ENCODE assay signal across 24 mouse cellular contexts in the genomic region with DNA sequence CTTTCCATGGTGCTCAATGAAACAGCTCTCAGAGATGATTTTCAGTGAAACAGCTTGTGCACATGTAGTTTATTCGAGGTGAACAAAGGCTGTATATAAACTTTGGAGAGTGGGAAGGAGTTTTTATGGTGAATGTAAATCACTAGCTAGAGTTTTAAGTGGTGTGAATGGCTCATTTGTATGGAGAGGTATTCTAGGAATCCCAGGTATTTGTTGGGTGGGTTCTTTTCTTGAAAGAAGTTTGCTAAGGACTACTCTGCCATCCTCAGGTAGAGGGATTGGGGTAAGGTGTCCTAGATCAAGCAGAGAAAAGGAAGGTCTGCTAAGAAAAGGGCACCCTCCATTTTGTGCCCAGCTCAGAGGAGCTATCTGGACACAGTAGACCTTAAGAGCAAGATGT.
DNase-seq lines count a peak whose midpoint lies in the region; ATAC-seq lines count a peak whose summit lies in the region.
"Had no signal": no experiment of that assay in that cellular context is flagged by ENCODE, and none has a peak within 500 bp of the region (broad histone marks: within the 10 kb centered on the region; RNA-seq: fewer than 3 reads in every experiment).

No protein-coding gene starts in this region.

- H3K36me3 ChIP-seq in limb, embryonic 12.5 days, result no peaks in the 10 kb centered on the region
- no peaks in the 10 kb centered on the region for H3K36me3 ChIP-seq in limb, embryonic 10.5 days
- no peaks in the 10 kb centered on the region for H3K36me3 ChIP-seq in midbrain, embryonic 14.5 days (ENCODE audit: control insufficient read depth, insufficient read depth, low read length)
- no peaks in the 10 kb centered on the region for H3K36me3 ChIP-seq in hindbrain, embryonic 12.5 days
- H3K36me3 ChIP-seq: embryonic facial prominence, embryonic 13.5 days; embryonic facial prominence, embryonic 15.5 days; forebrain, embryonic 10.5 days; forebrain, embryonic 12.5 days had no signal

- no peaks in the 10 kb centered on the region for H3K9me3 ChIP-seq in limb, embryonic 12.5 days
- no peaks in the 10 kb centered on the region for H3K9me3 ChIP-seq in limb, embryonic 10.5 days (replicated peaks)
- H3K9me3 ChIP-seq in midbrain, embryonic 14.5 days (ENCODE audit: control insufficient read depth, low read length), result no peaks in the 10 kb centered on the region
- H3K9me3 ChIP-seq in hindbrain, embryonic 12.5 days (replicated peaks), result no peaks in the 10 kb centered on the region
- H3K9me3 ChIP-seq: embryonic facial prominence, embryonic 13.5 days; embryonic facial prominence, embryonic 15.5 days; forebrain, embryonic 10.5 days; forebrain, embryonic 12.5 days had no signal

- no peaks in the 10 kb centered on the region for H3K27me3 ChIP-seq in limb, embryonic 12.5 days
- no peaks in the 10 kb centered on the region for H3K27me3 ChIP-seq in limb, embryonic 10.5 days (ENCODE audit: low read depth, poor library complexity, severe bottlenecking)
- no peaks in the 10 kb centered on the region for H3K27me3 ChIP-seq in midbrain, embryonic 14.5 days (ENCODE audit: control insufficient read depth, insufficient read depth, low read length)
- no peaks in the 10 kb centered on the region for H3K27me3 ChIP-seq in hindbrain, embryonic 12.5 days
- H3K27me3 ChIP-seq: embryonic facial prominence, embryonic 13.5 days; embryonic facial prominence, embryonic 15.5 days; forebrain, embryonic 12.5 days had no signal

- no peak overlapping the region for H3K9ac ChIP-seq in limb, embryonic 12.5 days (replicated peaks)
- H3K9ac ChIP-seq in midbrain, embryonic 14.5 days (replicated peaks; ENCODE audit: low read length), result no peak overlapping the region
- no peak overlapping the region for H3K9ac ChIP-seq in hindbrain, embryonic 12.5 days
- H3K9ac ChIP-seq: embryonic facial prominence, embryonic 13.5 days; embryonic facial prominence, embryonic 15.5 days; forebrain, embryonic 12.5 days had no signal

- intact Hi-C loops in left cerebral cortex, postnatal 10 days (cut with DNase I), result no loop called here

- no peaks in the 10 kb centered on the region for H3K4me1 ChIP-seq in limb, embryonic 12.5 days (replicated peaks)
- H3K4me1 ChIP-seq in limb, embryonic 10.5 days, result no peaks in the 10 kb centered on the region
- H3K4me1 ChIP-seq in midbrain, embryonic 14.5 days (ENCODE audit: control insufficient read depth, insufficient read depth, low read length), result no peaks in the 10 kb centered on the region
- no peaks in the 10 kb centered on the region for H3K4me1 ChIP-seq in hindbrain, embryonic 12.5 days
- H3K4me1 ChIP-seq: embryonic facial prominence, embryonic 13.5 days; embryonic facial prominence, embryonic 15.5 days; forebrain, embryonic 10.5 days; forebrain, embryonic 12.5 days had no signal

- ATAC-seq in limb, embryonic 12.5 days (ENCODE audit: insufficient number of reproducible peaks, insufficient read depth, low FRiP score, low TSS enrichment, low read depth), result peak; percentile 42; the same call in 1 of the 2 replicates
- no peak for ATAC-seq in midbrain, embryonic 14.5 days (ENCODE audit: low FRiP score, low TSS enrichment)
- ATAC-seq in hindbrain, embryonic 12.5 days (ENCODE audit: low FRiP score), result no peak
- ATAC-seq: forebrain, embryonic 14.5 days; forebrain, embryonic 16.5 days had no signal

- H3K4me3 ChIP-seq in limb, embryonic 12.5 days (replicated peaks), result no peak overlapping the region
- no peak overlapping the region for H3K4me3 ChIP-seq in limb, embryonic 10.5 days
- H3K4me3 ChIP-seq in midbrain, embryonic 14.5 days (replicated peaks; ENCODE audit: low read depth, low read length), result no peak overlapping the region
- no peak overlapping the region for H3K4me3 ChIP-seq in hindbrain, embryonic 12.5 days
- H3K4me3 ChIP-seq: embryonic facial prominence, embryonic 13.5 days; embryonic facial prominence, embryonic 15.5 days; erythroblast, embryonic 14.5 days; forebrain, embryonic 10.5 days; forebrain, embryonic 12.5 days had no signal

- 33% methylated on average over 1 of the region's 1 CpGs for WGBS in limb, embryonic 12.5 days
- WGBS in limb, embryonic 10.5 days, result 61% methylated on average over 1 of the region's 1 CpGs
- 67% methylated on average over 1 of the region's 1 CpGs for WGBS in midbrain, embryonic 14.5 days
- 76% methylated on average over 1 of the region's 1 CpGs for WGBS in hindbrain, embryonic 12.5 days

- no peak overlapping the region for H3K27ac ChIP-seq in limb, embryonic 12.5 days
- H3K27ac ChIP-seq in limb, embryonic 10.5 days, result no peak overlapping the region
- H3K27ac ChIP-seq in midbrain, embryonic 14.5 days (replicated peaks; ENCODE audit: low read depth, low read length), result no peak overlapping the region
- H3K27ac ChIP-seq in hindbrain, embryonic 12.5 days, result no peak overlapping the region
- H3K27ac ChIP-seq: embryonic facial prominence, embryonic 13.5 days; embryonic facial prominence, embryonic 15.5 days; forebrain, embryonic 10.5 days; forebrain, embryonic 12.5 days had no signal

- no peak for DNase-seq in limb, embryonic 10.5 days (ENCODE audit: low spot score)
- peak; percentile 63 for DNase-seq in ES-CJ7 (ENCODE audit: low read depth, low spot score)
- peak; percentile 69 for DNase-seq in ZHBTc4 (ENCODE audit: low read depth, low spot score)
- DNase-seq in midbrain, embryonic 14.5 days, result no peak
- no peak for DNase-seq in left cerebral cortex, postnatal 10 days (ENCODE audit: extremely low spot score in 1 of 2, low spot score in 2 of 2)
- DNase-seq: adrenal gland, adult 2 months; adrenal gland, postnatal 10 days; adrenal gland, postnatal 25 days; cerebellum, adult 11 months; cerebellum, adult 18-20 months; cerebellum, adult 8-10 months; cerebellum, adult 9-11 months; cerebellum, postnatal 14 days; cerebellum, postnatal 36 days; embryo, embryonic 11 days had no signal

- H3K4me2 ChIP-seq in limb, embryonic 12.5 days, result no peak overlapping the region
- no peak overlapping the region for H3K4me2 ChIP-seq in midbrain, embryonic 14.5 days (ENCODE audit: low read length)
- H3K4me2 ChIP-seq in hindbrain, embryonic 12.5 days (replicated peaks), result no peak overlapping the region
- H3K4me2 ChIP-seq: embryonic facial prominence, embryonic 13.5 days; embryonic facial prominence, embryonic 15.5 days; forebrain, embryonic 12.5 days had no signal

Comparison
In these comparisons a context has a peak if more than half of its experiments do, and no peak if none do; other contexts are left out.
1. DNase-seq: peak in ES-CJ7 (single experiment) and ZHBTc4 (single experiment); none in limb, embryonic 10.5 days (single experiment), midbrain, embryonic 14.5 days (single experiment) and left cerebral cortex, postnatal 10 days (0 of 2).